Mouse (Mus musculus) small intestine, adult 2 months (tissue): ENCODE results near the gene Irak1bp1. TPM values are rescaled to one million over a fixed set of nuclear protein-coding genes. Genes with fewer than 3 reads are reported as not detected.

Source experiments
- H3K27ac ChIP-seq: fragments of 200-500 bp; 2 replicates; pipeline ENCODE4 v1.5.1; 2012; ENCODE audit warnings: low read depth, low read length, control low read depth, inconsistent platforms; ENCODE audit not compliant: insufficient read depth
- H3K27me3 ChIP-seq: fragments of 200-500 bp; 2 replicates; pipeline ENCODE4 v1.6.1; 2012; ENCODE audit warnings: mild to moderate bottlenecking, moderate library complexity, low read length, inconsistent platforms; ENCODE audit not compliant: control insufficient read depth, insufficient read depth
- H3K36me3 ChIP-seq: fragments of 200-500 bp; 2 replicates; pipeline ENCODE4 v1.6.1; 2012; ENCODE audit warnings: mild to moderate bottlenecking, low read length, control low read depth, inconsistent platforms; ENCODE audit not compliant: control insufficient read depth, insufficient read depth
- H3K4me1 ChIP-seq: fragments of 200-500 bp; 2 replicates; pipeline ENCODE4 v1.6.1; 2012; ENCODE audit warnings: low read length, inconsistent platforms, mixed read lengths; ENCODE audit not compliant: control insufficient read depth, insufficient read depth, insufficient read length
- H3K4me3 ChIP-seq: fragments of 200-500 bp; 2 replicates; pipeline ENCODE4 v1.5.1; 2012; ENCODE audit warnings: low read depth, mild to moderate bottlenecking, control low read depth, inconsistent platforms, low read length, moderate library complexity
- CTCF ChIP-seq: fragments of 200-500 bp; IDR thresholded peaks from 2 replicates; pipeline ENCODE4 v1.5.1; 2012; ENCODE audit warnings: low read depth, mild to moderate bottlenecking, control low read depth, inconsistent platforms, low read length, moderate library complexity, mixed read lengths; ENCODE audit not compliant: insufficient replicate concordance, insufficient read length; ENCODE audit errors: extremely low read depth
- POLR2A ChIP-seq: fragments of 200-500 bp; IDR thresholded peaks from 2 replicates; pipeline ENCODE4 v1.6.1; 2012; ENCODE audit warnings: low read depth, mild to moderate bottlenecking, control low read depth, inconsistent platforms, low read length, moderate library complexity
- WGBS: fragments of 180-500 bp; shearing (Covaris S2); methylation state at CpG from one replicate; pipeline ENCODE4 v1.1.7; 2018; 5-methylcytosine and 5-hydroxymethylcytosine counted together
- polyA plus RNA-seq: library from polyadenylated mRNA; depleted of rRNA; stranded (reverse); fragments of >200 nt; gene quantifications from 2 replicates; pipeline ENCODE4 v1.2.3, GENCODE M21; 2012; rRNA removed

Gene Irak1bp1
- polyA plus RNA-seq, 1 experiment = 3.4 TPM

DNA sequence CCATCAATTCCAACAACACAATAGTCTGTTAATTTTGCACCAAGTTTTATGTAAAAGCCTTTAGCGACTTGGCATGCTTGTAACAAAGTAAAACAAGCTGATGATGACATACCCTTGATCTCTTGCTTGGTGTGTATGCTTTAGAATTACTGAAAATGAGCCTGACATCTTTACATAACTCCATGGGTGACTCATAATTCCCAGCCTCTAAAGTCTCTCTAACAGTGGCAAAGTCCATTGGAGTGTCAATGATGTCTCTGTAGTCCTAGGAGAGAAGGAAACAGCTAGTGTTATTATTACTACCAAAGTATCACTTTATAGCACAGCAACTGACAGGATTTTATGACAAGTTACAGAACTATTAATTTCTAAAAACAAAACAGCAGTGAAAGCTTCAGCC is 47.7 kb downstream of the Irak1bp1 start:
- H3K27ac ChIP-seq = no peak overlapping the region
- TF ChIP-seq POLR2A (no peak), CTCF (no peak)
- 72% methylated on average over 1 of the region's 1 CpGs for WGBS
- peaks cover 44% of the 10 kb centered on the region for H3K36me3 ChIP-seq
- no peaks in the 10 kb centered on the region for H3K4me1 ChIP-seq
- H3K27me3 ChIP-seq = no peaks in the 10 kb centered on the region
- no peak overlapping the region for H3K4me3 ChIP-seq

- H3K4me3 ChIP-seq = no peak overlapping the region
- TF ChIP-seq POLR2A = no peak
- TF ChIP-seq CTCF = no peak
- no peaks in the 10 kb centered on the region for H3K27me3 ChIP-seq
- no peaks in the 10 kb centered on the region for H3K4me1 ChIP-seq
- H3K36me3 ChIP-seq = peaks cover 44% of the 10 kb centered on the region
- H3K27ac ChIP-seq = no peak overlapping the region
These were observed 54.8 kb downstream of the Irak1bp1 start for GRCm38 (mm10) chr9:82884177-82884576.

GRCm38 (mm10) chr9:82888645-82889044 is 59.3 kb downstream of the Irak1bp1 start:
- H3K4me3 ChIP-seq = no peak overlapping the region
- no peaks in the 10 kb centered on the region for H3K27me3 ChIP-seq
- H3K27ac ChIP-seq = no peak overlapping the region
- TF ChIP-seq POLR2A = no peak
- TF ChIP-seq CTCF = no peak
- H3K36me3 ChIP-seq = peaks cover 36% of the 10 kb centered on the region
- H3K4me1 ChIP-seq = no peaks in the 10 kb centered on the region

Other genes starting within 250 kb of the Irak1bp1 start
- 0.77 and 1.3 TPM in 2 replicates for gene Phip, start 146.0 kb downstream of the Irak1bp1 start, polyA plus RNA-seq